Mouse (Mus musculus) MEL (cell line): ENCODE data around the gene Rab30. TPM values are rescaled to one million over a fixed set of nuclear protein-coding genes. Genes with fewer than 3 reads are reported as not detected.

Experiments used
- DNase-seq: peaks from one replicate; pipeline ENCODE4 v3.0.0; 2011; ENCODE audit warnings: low read depth, low spot score
- H3K27ac ChIP-seq: 2 replicates; pipeline ENCODE4 v1.5.1; 2012; ENCODE audit warnings: low read depth, mild to moderate bottlenecking, control low read depth, low read length, moderate library complexity; ENCODE audit not compliant: control insufficient read depth
- H3K27me3 ChIP-seq, 2 experiments: fragments of 150-350 bp in 1 of 2; sonication (generic) in 1 of 2; 2 replicates each; pipeline ENCODE4 v1.6.1; 2012; ENCODE audit warnings: low read length in 2 of 2, mild to moderate bottlenecking in 2 of 2, improper control_type of control experiment in 1 of 2, moderate library complexity in 1 of 2; ENCODE audit not compliant: insufficient read depth in 2 of 2, control insufficient read depth in 1 of 2
- H3K36me3 ChIP-seq, 2 experiments: 2 replicates each; pipeline ENCODE4 v1.6.1; 2012 to 2014; ENCODE audit warnings: low read length in 2 of 2, improper control_type of control experiment in 1 of 2, inconsistent platforms in 1 of 2, mild to moderate bottlenecking in 1 of 2; ENCODE audit not compliant: insufficient read depth in 2 of 2, control insufficient read depth in 1 of 2
- H3K4me1 ChIP-seq, 2 experiments: fragments of 150-350 bp in 1 of 2; sonication (generic) in 1 of 2; 2 replicates each; pipeline ENCODE4 v1.6.1; 2012; ENCODE audit warnings: low read length in 2 of 2, improper control_type of control experiment in 1 of 2, mild to moderate bottlenecking in 1 of 2; ENCODE audit not compliant: insufficient read depth in 2 of 2, control insufficient read depth in 1 of 2
- H3K4me3 ChIP-seq, 2 experiments: fragments of 150-350 bp in 1 of 2; sonication (generic) in 1 of 2; 2 replicates each; pipeline ENCODE4 v1.5.1; 2012; ENCODE audit warnings: low read depth in 2 of 2, low read length in 2 of 2, mild to moderate bottlenecking in 2 of 2, moderate library complexity in 2 of 2, control low read depth in 1 of 2, improper control_type of control experiment in 1 of 2; ENCODE audit not compliant: control insufficient read depth in 1 of 2, insufficient read depth in 1 of 2
- H3K79me2 ChIP-seq: 2 replicates; pipeline ENCODE4 v1.6.1; 2012; ENCODE audit warnings: mild to moderate bottlenecking, low read length, moderate library complexity; ENCODE audit not compliant: control insufficient read depth, poor library complexity, insufficient read depth
- H3K9ac ChIP-seq: 2 replicates; pipeline ENCODE4 v1.6.1; 2012; ENCODE audit warnings: low read depth, mild to moderate bottlenecking, control low read depth, low read length, moderate library complexity; ENCODE audit not compliant: control insufficient read depth, poor library complexity, severe bottlenecking
- H3K9me3 ChIP-seq: fragments of 150-350 bp; sonication (generic); replicated peaks from 2 replicates; pipeline ENCODE4 v1.6.1; 2012; ENCODE audit warnings: mild to moderate bottlenecking, low read length, improper control_type of control experiment, moderate library complexity; ENCODE audit not compliant: insufficient read depth
- JUND ChIP-seq: IDR thresholded peaks from 2 replicates; pipeline ENCODE4 v1.6.1; 2011; ENCODE audit warnings: low read depth, mild to moderate bottlenecking, improper control_type of control experiment, low read length
- MAFK ChIP-seq: IDR thresholded peaks from 2 replicates; pipeline ENCODE4 v1.6.1; 2011; ENCODE audit warnings: low read depth, mild to moderate bottlenecking, low read length, improper control_type of control experiment, borderline replicate concordance
- MEF2A ChIP-seq: IDR thresholded peaks from 2 replicates; pipeline ENCODE4 v1.6.1; 2014; ENCODE audit warnings: low read depth, mild to moderate bottlenecking, inconsistent platforms, low read length, improper control_type of control experiment; ENCODE audit not compliant: poor library complexity, insufficient replicate concordance, severe bottlenecking; ENCODE audit errors: extremely low read depth
- MYB ChIP-seq: IDR thresholded peaks from 2 replicates; pipeline ENCODE4 v1.6.1; 2011; ENCODE audit warnings: mild to moderate bottlenecking, low read depth, low read length, improper control_type of control experiment
- NELFE ChIP-seq: IDR thresholded peaks from 2 replicates; pipeline ENCODE4 v1.6.1; 2011; ENCODE audit warnings: low read depth, low read length, improper control_type of control experiment
- POLR2A ChIP-seq, 2 experiments: IDR thresholded peaks; 2 replicates each; pipeline ENCODE4 v1.6.1; 2011 to 2012; ENCODE audit warnings: low read length in 2 of 2, mild to moderate bottlenecking in 2 of 2, control low read depth in 1 of 2, improper control_type of control experiment in 1 of 2, low read depth in 1 of 2, moderate library complexity in 1 of 2; ENCODE audit not compliant: control insufficient read depth in 1 of 2, insufficient read depth in 1 of 2, poor library complexity in 1 of 2
- POLR2AphosphoS2 ChIP-seq: IDR thresholded peaks from 2 replicates; pipeline ENCODE4 v1.6.1; 2011; ENCODE audit warnings: low read length, improper control_type of control experiment
- RAD21 ChIP-seq: IDR thresholded peaks from 2 replicates; pipeline ENCODE4 v1.6.1; 2011; ENCODE audit warnings: mild to moderate bottlenecking, low read depth, low read length, improper control_type of control experiment
- TBP ChIP-seq: IDR thresholded peaks from 2 replicates; pipeline ENCODE4 v1.8.0; 2011; ENCODE audit warnings: low read depth, low read length, improper control_type of control experiment
- TCF12 ChIP-seq: IDR thresholded peaks from 2 replicates; pipeline ENCODE4 v1.6.1; 2014; ENCODE audit warnings: low read depth, mild to moderate bottlenecking, inconsistent platforms, low read length, improper control_type of control experiment, moderate library complexity
- ZMIZ1 ChIP-seq: IDR thresholded peaks from 2 replicates; pipeline ENCODE4 v1.6.1; 2012; ENCODE audit warnings: low read depth, mild to moderate bottlenecking, inconsistent platforms, low read length, improper control_type of control experiment, moderate library complexity
- polyA plus RNA-seq, 2 experiments: library from polyadenylated mRNA; stranded (reverse) in 1 of 2; unstranded in 1 of 2; fragments of >175 nt in 1 of 2; fragments of >200 nt in 1 of 2; gene quantifications; 2 replicates each; pipeline versions ENCODE4 v1.2.1 to v1.2.4; 2012; ENCODE audit warnings: low replicate concordance in 2 of 2, low read depth in 1 of 2; ENCODE audit not compliant: insufficient read length in 2 of 2, insufficient read depth in 1 of 2, missing spikeins in 1 of 2
- total RNA-seq: library from RNA; depleted of rRNA; stranded (reverse); fragments of 300-350 nt; gene quantifications from 2 replicates; pipeline ENCODE4 v1.2.3, GENCODE M21; 2012

The Rab30 gene
- total and polyA plus RNA-seq, 3 experiments: 1.3 TPM; not detected in 1

GRCm38 (mm10) chr7:92730959-92731358 lies 10.4 kb upstream of the Rab30 start:
- Histone ChIP-seq H3K9me3 (no peaks in the 10 kb centered on the region), H3K27ac (no peak overlapping the region), H3K79me2 (no peaks in the 10 kb centered on the region), H3K4me1 (no peaks in the 10 kb centered on the region), H3K27me3 (no peaks in the 10 kb centered on the region), H3K36me3 (no peaks in the 10 kb centered on the region), H3K4me3 (no peak overlapping the region), H3K9ac (no peak overlapping the region)
- TF ChIP-seq MYB (no peak), TBP (no peak), POLR2AphosphoS2 (0 out of 2 replicates have a peak, but pooled peaks have one; percentile 56), NELFE (0 out of 2 replicates have a peak, but pooled peaks have one; percentile 4)
- DNase-seq: no peak

GRCm38 (mm10) chr7:92732136-92732535 lies 9.3 kb upstream of the Rab30 start:
- Histone ChIP-seq H3K79me2 (no peaks in the 10 kb centered on the region), H3K4me3 (no peak overlapping the region), H3K9ac (no peak overlapping the region), H3K27ac (no peak overlapping the region), H3K36me3 (no peaks in the 10 kb centered on the region), H3K4me1 (no peaks in the 10 kb centered on the region), H3K9me3 (no peaks in the 10 kb centered on the region), H3K27me3 (no peaks in the 10 kb centered on the region)
- peak; percentile 93 for TF ChIP-seq POLR2AphosphoS2
- TF ChIP-seq ZMIZ1: 0 out of 2 replicates have a peak, but pooled peaks have one; percentile 45
- TF ChIP-seq MEF2A: no peak
- no peak for TF ChIP-seq RAD21
- no peak for TF ChIP-seq JUND
- no peak for DNase-seq

- Histone ChIP-seq H3K4me1 (peaks cover 2 to 6% of the 10 kb centered on the region in 2 experiments; a peak in 3 of 4 replicates), H3K27ac (no peak overlapping the region), H3K9me3 (no peaks in the 10 kb centered on the region), H3K79me2 (peaks cover 16% of the 10 kb centered on the region), H3K9ac (no peak overlapping the region), H3K4me3 (no peak overlapping the region), H3K27me3 (no peaks in the 10 kb centered on the region), H3K36me3 (peaks cover 4 to 23% of the 10 kb centered on the region in 2 experiments)
- no peak for TF ChIP-seq TCF12
- TF ChIP-seq TBP: no peak
- TF ChIP-seq POLR2A (IDR thresholded peaks at IDR 0.05; ENCODE audit: control insufficient read depth in 1 of 2, insufficient read depth in 1 of 2, low read depth in 1 of 2, low read length in 2 of 2, poor library complexity in 1 of 2): no peak
- TF ChIP-seq MAFK: no peak
- no peak for DNase-seq
These were observed 3.8 kb upstream of the Rab30 start for GRCm38 (mm10) chr7:92737560-92737959.
